Mouse (Mus musculus) liver (tissue): Measurements from ENCODE around the gene Npdc1.

ENCODE experiments used
- DNase-seq: peaks from one replicate; pipeline ENCODE4 v3.0.0-alpha.2; 2020; ENCODE audit warnings: mixed read lengths

Npdc1 gene

DNA sequence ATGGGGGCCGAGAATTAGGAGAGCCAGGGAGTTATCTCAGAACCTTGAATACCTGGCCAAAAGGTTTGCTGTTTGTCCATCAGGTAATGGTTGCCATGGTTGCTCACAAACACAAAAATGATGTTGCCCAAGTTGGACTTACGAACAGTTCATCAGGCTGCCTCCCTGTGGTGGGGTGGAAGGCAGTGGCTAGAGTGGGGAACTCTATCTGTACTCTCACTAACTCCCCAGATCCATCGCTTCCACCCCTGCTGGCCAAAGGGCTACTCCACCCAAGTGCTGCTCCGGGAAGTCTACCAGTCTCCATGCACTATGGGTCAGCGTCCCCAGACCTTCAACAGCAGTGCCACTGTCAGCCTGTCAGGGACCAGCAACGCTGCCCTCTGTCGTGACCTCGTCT lies at the start of gene Npdc1:
TSS of gene Npdc1 (plus strand) at position 301 of the 400 bp plus-strand sequence.
- no peak for DNase-seq

DNA sequence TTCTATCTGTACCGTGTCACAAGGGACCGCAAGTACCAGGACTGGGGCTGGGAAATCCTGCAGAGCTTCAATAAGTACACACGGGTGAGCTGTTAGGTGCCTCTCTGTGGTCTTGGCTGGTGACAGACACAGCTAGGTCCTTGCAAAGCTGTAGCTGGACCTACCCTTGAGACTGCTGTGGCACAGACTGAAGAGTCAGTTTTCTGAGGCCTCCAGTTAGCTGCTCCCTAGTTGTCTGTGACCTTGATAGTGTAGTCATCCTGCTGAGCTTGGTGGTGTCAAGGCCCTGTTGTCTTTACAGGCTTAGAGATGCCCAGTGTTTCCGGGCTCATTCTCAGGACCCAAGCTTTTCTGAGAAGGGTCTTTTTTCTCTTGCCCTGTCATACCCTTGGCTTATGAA lies 49.7 kb upstream of the Npdc1 start:
- no peak for DNase-seq

DNA sequence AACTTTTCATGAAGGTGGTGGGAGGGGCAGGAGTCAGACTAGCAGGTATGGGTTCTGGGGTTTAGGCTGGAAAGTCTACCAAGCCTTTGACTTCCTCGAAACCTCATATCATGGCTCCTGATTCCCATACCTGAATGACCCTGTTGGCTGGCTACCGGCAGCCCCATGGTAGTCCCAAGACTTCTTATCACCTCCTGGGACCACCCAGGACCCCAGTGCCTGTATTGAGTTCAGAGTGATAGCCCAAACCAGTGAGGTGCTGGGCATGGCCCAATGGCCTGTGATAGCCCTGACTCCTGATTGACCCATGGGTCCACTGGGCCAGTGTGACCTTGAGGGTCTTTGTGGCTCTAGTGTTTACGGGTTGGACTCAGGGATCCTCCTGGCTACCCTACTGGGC lies 48.5 kb upstream of the Npdc1 start:
- no peak for DNase-seq

GRCm38 (mm10) chr2:25354211-25354610 lies 44.9 kb upstream of the Npdc1 start:
- no peak for DNase-seq

DNA sequence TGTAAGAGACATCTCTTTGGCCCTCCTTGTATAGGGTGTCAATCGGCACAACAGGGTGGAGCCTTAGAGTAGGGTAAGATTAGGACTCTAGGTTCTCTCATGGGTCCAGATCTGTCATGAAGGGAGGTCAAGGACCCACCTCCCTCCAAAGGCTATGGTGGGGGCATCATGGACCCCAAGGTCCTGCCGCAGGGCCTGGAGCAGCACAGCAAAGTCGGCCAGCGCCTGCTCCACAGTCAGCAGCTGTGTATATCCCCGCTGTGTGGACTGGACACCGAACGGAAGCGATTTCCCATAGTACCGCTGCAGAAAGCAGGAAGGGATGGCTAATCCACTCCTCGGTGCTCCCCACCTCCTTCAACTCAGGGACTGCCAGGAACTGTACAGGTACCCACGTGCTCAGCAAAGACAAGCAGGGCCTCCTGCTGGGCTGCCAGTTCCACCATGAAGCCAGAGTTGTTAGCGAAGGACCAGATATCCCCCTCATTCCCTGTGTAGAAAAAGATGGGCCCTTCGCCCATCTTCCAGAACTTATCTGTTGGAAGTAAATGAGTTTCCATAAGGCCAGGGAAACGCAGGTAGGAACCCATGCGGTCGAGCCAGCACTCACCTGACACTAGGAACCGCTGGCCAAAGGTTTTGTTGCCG lies 43.6 kb upstream of the Npdc1 start:
- DNase-seq = no peak

DNA sequence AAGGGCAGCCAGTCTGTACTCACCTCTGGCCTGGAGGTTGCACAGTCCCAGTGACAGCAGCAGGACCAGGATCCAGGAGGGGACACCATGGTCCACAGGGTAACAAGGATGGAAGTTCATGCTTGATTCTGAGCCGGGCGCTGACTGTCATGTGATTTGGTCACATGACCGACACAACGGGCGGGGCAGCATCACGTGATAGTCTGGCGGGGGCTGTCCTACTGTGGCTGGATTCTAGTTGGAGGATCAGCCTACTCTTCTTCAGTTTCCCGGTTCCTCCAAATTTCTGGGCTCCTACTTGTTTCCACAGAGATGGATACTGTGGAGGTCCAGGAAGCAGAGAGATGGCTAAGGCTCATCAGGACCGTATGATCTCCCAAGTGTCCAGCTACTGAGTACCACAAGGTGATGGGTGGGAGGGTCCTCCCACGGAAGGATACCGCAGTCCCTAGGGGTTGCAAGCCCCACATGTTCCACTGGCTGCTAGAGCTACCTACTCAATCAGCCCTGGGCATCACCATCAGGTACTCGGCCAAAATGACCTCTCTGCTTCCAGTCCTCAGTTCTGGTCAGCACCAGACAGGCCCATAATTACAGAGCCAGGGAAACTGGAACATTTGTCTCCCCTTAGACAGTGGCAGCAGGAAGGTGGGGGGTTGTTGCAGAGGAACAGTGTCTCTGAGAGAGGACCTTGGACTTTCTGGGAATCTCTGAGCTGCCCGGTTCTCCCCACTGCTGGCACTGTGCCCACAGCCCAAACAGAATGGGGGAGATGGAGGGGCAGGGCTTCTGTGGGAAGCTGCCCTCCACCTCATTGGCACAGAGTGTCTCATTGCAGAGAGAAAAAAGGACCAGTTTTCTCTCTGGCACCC lies 42.7 kb upstream of the Npdc1 start, which contains the start of gene Dpp7:
TSS of gene Dpp7 (minus strand) at position 152 of the 872 bp plus-strand sequence.
- DNase-seq = peak; percentile 86

GRCm38 (mm10) chr2:25359848-25360247 lies 39.3 kb upstream of the Npdc1 start:
- DNase-seq = no peak

DNA sequence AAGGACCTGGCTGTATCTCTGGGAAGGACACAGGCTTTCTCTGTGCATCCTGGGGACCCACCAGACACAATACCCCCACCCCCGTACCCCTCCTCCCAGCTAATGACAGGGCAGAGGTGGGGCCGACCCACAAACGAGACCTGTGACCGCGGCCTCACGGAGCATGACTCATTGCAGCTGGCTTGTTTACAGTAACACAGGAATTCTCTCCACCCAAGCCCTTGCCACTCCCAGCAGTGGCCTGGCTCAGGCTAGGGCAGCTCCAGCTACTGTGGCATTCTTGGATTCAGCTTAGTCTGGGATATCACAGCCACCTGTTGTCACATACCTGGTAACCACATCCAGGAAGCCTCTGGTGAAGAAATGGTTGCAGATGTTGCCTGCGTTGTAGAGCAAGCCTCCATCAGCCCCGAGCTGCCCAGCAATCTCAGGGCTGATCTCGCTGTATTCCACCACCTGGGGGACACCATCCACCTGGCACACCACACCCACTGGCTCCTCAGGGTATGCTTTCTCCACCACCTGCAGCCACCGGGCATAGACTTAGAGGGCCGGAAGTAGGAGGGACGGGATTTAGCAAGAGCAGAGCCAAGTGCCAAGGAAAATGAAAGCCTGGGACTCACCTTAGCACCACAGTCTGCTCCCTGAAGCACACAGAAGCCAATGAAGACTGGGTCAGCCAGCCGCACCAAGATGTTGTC lies 35.5 kb upstream of the Npdc1 start:
- no peak for DNase-seq

DNA sequence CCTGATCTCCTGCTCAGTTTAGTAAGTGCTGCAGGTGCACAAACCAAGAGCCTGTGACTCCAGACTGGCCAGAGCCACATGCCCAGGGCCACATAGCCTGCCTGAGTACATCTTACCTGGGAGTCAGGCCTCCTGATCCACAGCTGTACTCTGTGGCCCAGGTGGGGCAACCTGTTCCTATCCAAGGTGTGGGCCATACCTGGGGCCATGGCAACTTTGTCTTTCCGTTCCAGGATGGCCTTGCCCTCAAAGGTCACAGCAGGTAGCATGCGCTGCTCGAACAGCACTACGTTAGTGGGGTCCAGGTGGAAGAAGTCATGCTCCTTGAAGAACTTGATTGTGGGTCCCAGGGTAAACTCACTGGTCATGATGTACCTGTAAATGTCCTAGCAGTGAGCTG lies 34.8 kb upstream of the Npdc1 start:
- no peak for DNase-seq

- no peak for DNase-seq
Measured at GRCm38 (mm10) chr2:25364761-25365090, 34.4 kb upstream of the Npdc1 start.

DNA sequence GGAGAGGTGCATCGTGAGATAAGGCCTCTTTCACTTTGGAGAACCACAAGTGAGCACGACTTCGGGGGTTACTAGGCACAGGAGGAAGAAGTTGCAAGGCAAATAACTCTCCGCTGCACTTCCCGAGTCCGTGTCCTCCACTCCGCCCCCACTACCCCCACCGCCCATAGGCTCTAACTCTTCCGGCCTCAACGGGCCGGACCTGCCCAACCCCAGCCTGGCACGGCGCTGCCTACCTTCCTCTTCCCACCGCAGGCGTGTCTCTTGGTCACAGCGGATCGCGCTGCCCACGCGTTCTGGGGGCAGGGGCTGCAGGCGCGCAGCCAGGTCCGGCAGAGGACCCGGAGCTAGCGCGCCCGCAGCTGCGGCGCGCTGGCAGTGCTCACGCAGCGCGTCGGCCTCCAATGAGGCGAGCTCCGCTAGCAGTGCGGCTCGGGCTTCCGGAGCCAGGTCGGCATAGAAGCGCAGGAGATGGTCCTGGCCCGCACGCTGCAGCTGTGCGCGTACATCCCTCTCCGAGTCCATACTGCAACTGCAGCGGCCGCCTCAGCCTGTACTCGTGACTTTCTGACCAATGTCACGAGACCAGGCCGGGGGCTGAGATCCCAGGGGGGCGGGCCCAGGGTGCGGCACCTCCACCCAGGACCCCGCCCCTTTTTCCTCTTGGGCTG lies 33.9 kb upstream of the Npdc1 start, which contains the start of gene Uap1l1:
TSS of gene Uap1l1 (minus strand) at position 592 of the 671 bp plus-strand sequence.
- peak; percentile 82 for DNase-seq

- peak; percentile 73 for DNase-seq
Measured at GRCm38 (mm10) chr2:25369996-25370395, 29.2 kb upstream of the Npdc1 start.

- peak; percentile 92 for DNase-seq
Measured at GRCm38 (mm10) chr2:25371764-25372643, 27.1 kb upstream of the Npdc1 start, which contains the start of gene Sapcd2. Sapcd2 (plus strand) TSS chr2:25372321.

DNA sequence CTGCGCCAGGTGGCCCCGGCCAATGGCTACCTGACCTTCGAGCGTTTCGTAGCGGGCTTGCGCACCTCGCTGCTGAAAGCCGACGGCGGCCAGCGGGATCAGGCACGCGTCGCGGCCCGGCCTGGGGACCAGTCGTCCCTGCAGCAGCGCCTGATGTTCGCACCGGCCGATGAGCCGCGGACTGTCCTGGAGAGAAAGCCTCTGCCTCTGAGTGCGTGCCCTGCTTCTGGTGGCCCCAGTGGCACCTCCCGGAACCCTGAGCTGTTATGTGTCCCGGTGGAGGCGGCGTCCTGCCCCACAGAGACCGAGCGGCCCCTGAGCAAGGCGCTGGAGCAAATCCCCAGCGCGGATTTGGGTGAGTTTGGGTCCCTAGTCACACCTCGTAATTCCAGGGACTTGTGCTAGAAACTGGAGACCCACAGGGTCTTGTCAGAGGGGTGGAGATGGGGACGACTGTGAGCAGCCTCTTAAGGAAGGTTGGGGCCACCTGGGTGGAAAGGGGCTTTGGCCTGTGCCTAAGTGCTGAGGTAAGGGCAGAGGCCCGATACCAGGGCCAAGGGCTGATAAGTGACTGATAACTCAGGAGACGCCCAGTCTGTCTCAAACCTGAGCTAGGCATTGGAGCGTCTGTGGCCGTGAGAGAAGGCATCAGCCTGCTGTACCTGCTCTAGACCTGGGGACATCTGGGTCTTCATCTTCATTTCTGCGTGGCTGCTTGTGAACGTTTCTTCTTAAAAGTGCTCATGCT lies 26.3 kb upstream of the Npdc1 start:
- peak; percentile 69 for DNase-seq

- DNase-seq = no peak
Measured at GRCm38 (mm10) chr2:25373431-25373830, 25.7 kb upstream of the Npdc1 start.

GRCm38 (mm10) chr2:25376589-25376988 lies 22.6 kb upstream of the Npdc1 start:
- DNase-seq = peak; percentile 46

DNA sequence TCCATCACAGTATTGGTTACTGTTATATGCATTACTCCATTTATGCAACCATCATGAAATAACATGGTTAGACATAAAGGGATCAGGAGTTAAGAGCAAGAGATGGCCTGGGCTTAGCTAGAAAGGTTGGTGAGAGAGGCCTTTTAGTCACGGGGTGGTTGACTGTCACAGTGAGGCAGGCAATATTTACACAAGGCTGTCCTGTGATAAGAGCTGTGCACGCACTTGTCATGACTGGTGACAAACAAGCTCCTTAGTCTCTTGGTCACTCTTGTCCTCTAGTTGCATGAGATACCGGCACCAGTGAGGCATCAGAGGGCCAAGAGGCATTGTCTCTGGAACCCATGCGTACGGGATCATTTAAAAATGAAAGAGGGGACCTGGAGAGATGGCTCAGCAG lies 14.7 kb upstream of the Npdc1 start:
- no peak for DNase-seq

DNA sequence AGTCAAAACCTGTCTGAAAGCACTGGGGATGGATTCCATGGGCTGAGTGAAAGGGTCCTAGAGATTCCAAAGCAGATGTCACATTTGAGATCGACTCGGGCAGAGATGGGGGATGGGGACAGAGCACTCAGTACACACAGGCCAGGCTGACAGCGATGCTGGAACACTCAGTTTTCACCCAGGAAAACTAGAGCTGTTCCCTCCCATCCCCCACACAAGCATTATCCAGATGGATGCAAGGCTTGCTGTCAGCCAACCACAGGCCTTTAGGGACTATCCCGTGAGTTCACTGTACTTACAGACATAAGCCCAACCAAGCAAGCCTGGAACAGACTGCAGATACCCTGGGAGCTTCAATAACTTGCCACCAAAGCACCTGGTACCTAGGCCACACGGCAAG lies 7.9 kb upstream of the Npdc1 start:
- DNase-seq = no peak

DNA sequence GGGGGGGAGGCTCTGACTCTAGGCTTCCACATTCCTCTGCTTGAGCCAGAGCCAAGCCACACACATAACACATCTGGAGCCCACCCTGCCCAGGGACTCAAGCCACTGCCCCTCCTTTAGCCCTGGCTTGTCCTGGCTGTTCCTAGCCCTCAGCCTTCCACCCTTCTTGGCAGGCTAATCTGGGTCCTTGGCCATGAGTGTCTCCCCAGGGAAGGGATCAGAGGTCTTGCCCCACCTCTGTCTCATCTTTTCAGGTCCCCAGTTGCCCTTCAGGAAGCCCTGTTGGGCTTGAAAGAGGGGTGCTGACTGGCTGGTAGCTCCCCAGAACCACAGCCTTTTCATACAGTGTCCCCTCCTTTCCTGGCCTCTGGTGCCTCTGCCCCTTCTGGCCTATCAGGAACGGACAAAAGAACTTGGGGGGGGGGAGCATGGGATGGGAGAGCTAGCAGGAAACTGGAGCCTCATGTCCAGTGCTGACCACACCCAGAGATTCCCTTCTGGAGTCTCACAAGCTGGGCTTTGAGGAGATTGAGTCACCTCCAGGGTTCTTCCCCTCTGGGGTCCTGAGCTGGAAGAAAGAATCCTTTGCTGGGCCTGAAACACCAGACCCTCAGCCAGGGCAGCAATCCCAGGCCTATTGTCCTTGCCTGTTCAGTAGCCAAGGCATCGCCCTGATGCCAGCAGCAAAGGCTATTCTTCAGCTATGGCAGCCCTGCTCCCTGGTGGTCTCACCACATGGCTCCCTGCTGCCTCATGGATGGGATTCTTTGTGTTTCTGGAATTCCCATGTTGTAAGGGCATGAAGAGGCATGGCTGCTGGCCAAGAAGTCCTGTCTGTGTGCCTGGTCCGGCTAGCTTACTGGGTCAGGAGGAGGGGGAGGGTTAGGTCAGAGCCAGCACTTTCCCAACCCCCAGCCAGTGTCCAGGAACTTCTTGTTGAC lies 4.6 kb upstream of the Npdc1 start:
- DNase-seq = no peak
